Mouse (Mus musculus) lung, embryonic 15.5 days (tissue): ENCODE results near the gene Bckdha. TPM values are rescaled to one million over a fixed set of nuclear protein-coding genes. Genes with fewer than 3 reads are reported as not detected.

ENCODE experiments used
- ATAC-seq: fragments of 200-750 bp; cut with Nextera tagmentation; 2 replicates; pipeline ENCODE4 v1.8.0; 2017; ENCODE audit warnings: moderate number of reproducible peaks, borderline replicate concordance; ENCODE audit not compliant: low FRiP score, low TSS enrichment; ENCODE audit errors: extremely low read depth
- H3K27ac ChIP-seq: fragments of 300-500 bp; sonication (generic); 2 replicates; pipeline ENCODE4 v1.5.1; 2015; ENCODE audit warnings: moderate library complexity, mild to moderate bottlenecking, inconsistent platforms
- H3K27me3 ChIP-seq: fragments of 300-500 bp; sonication (generic); 2 replicates; pipeline ENCODE4 v1.6.1; 2015; ENCODE audit warnings: inconsistent platforms
- H3K36me3 ChIP-seq: fragments of 300-500 bp; sonication (generic); 2 replicates; pipeline ENCODE4 v1.6.1; 2015; ENCODE audit warnings: inconsistent platforms
- H3K4me1 ChIP-seq: fragments of 300-500 bp; sonication (generic); 2 replicates; pipeline ENCODE4 v1.6.1; 2015; ENCODE audit warnings: inconsistent platforms
- H3K4me2 ChIP-seq: fragments of 300-500 bp; sonication (generic); 2 replicates; pipeline ENCODE4 v1.6.1; 2015; ENCODE audit warnings: inconsistent platforms, mild to moderate bottlenecking, moderate library complexity
- H3K4me3 ChIP-seq: fragments of 300-500 bp; sonication (generic); 2 replicates; pipeline ENCODE4 v1.5.1; 2015; ENCODE audit warnings: mild to moderate bottlenecking, inconsistent platforms
- H3K9ac ChIP-seq: fragments of 300-500 bp; sonication (generic); 2 replicates; pipeline ENCODE4 v1.6.1; 2015; ENCODE audit warnings: inconsistent platforms
- H3K9me3 ChIP-seq: fragments of 300-500 bp; sonication (generic); 2 replicates; pipeline ENCODE4 v1.6.1; 2016; ENCODE audit warnings: inconsistent platforms
- WGBS: fragments of 180-500 bp; shearing (Covaris S2); methylation state at CpG from one replicate; pipeline ENCODE4 v1.1.7; 2015; 5-methylcytosine and 5-hydroxymethylcytosine counted together
- polyA plus RNA-seq: library from polyadenylated mRNA; unstranded; fragments of >200 nt; fragmentation: Nextera tagmentation; extraction: Ambion mirVana; gene quantifications from 2 replicates; pipeline ENCODE4 v1.2.1, GENCODE M21; 2015

Gene Bckdha
- polyA plus RNA-seq, 1 experiment from 2014 or later = 57.0 TPM

DNA sequence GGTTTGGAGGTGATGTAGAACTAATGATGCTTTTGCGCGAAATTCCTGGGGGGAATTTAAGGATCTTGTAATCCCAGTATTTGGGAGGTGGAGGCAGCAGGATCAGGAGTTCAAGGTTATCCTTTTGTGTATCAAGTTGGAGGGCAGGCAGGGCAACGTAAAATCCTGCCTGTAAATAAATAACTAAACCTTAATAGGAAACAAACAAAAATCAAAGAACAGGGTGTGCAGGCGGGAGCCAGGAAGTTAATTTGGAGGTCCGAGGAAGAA is 39.1 kb downstream of the Bckdha start:
- Histone ChIP-seq H3K36me3 (peaks cover 4% of the 10 kb centered on the region; the same call in 1 of the 2 replicates), H3K9ac (peak overlapping the region; percentile 47), H3K4me1 (peaks cover 4% of the 10 kb centered on the region), H3K4me3 (peak overlapping the region; percentile 63), H3K27ac (peak overlapping the region; percentile 55; the same call in 1 of the 2 replicates), H3K4me2 (peak overlapping the region; percentile 73), H3K27me3 (no peaks in the 10 kb centered on the region), H3K9me3 (no peaks in the 10 kb centered on the region)
- no peak for ATAC-seq
- WGBS = 18% methylated on average over 5 of the region's 5 CpGs

- peaks cover 4% of the 10 kb centered on the region for H3K4me1 ChIP-seq
- peak within 1 kb of the TSS; percentile 73 for H3K4me2 ChIP-seq
- H3K4me3 ChIP-seq = peak within 1 kb of the TSS; percentile 63
- peak; percentile 86 for ATAC-seq
- peak within 1 kb of the TSS; percentile 55; the same call in 1 of the 2 replicates for H3K27ac ChIP-seq
- H3K27me3 ChIP-seq = no peaks in the 10 kb centered on the region
- H3K36me3 ChIP-seq = peaks cover 4% of the 10 kb centered on the region; the same call in 1 of the 2 replicates
- no peaks in the 10 kb centered on the region for H3K9me3 ChIP-seq
- under 1% methylated on average over 53 of the region's 53 CpGs for WGBS
- H3K9ac ChIP-seq = peak within 1 kb of the TSS; percentile 47
Measured at GRCm38 (mm10) chr7:25618865-25619721, 39.7 kb downstream of the Bckdha start, which contains the start of gene Dmac2. Dmac2 (plus strand) TSS chr7:25619414.

- WGBS = 74% methylated on average over 10 of the region's 10 CpGs
- H3K36me3 ChIP-seq = peaks cover 4% of the 10 kb centered on the region; the same call in 1 of the 2 replicates
- peaks cover 4% of the 10 kb centered on the region for H3K4me1 ChIP-seq
- H3K27ac ChIP-seq = no peak overlapping the region
- no peak overlapping the region for H3K4me3 ChIP-seq
- no peak overlapping the region for H3K4me2 ChIP-seq
- no peaks in the 10 kb centered on the region for H3K9me3 ChIP-seq
- no peaks in the 10 kb centered on the region for H3K27me3 ChIP-seq
- no peak overlapping the region for H3K9ac ChIP-seq
- ATAC-seq = no peak
Measured at GRCm38 (mm10) chr7:25617376-25618160, 41.2 kb downstream of the Bckdha start.

DNA sequence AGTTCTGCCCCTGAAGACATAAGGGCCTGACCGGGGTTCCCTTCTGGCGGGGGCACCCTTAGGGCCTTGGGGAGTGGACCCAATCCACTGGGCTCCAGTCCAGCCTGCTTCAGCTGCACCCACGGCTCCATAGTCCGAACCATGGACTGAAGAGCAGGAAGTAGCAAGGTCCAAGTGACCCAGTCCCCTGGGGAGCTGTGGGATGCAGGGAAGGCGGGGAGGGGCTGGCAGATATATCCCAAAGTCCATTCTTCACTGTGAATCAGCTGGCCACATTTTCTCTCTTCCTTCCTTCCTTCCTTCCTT is 43.1 kb downstream of the Bckdha start, which contains the start of gene Erich4:
Erich4 (minus strand) TSS at position 187 of the 306 bp plus-strand sequence.
- Histone ChIP-seq H3K4me2 (no peak within 1 kb of the TSS), H3K4me1 (peaks cover 4% of the 10 kb centered on the region), H3K27me3 (no peaks in the 10 kb centered on the region), H3K9ac (no peak within 1 kb of the TSS), H3K36me3 (no peaks in the 10 kb centered on the region), H3K9me3 (no peaks in the 10 kb centered on the region), H3K27ac (no peak within 1 kb of the TSS), H3K4me3 (no peak within 1 kb of the TSS)
- WGBS = 75% methylated on average over 5 of the region's 5 CpGs
- ATAC-seq = no peak

- H3K9me3 ChIP-seq = no peaks in the 10 kb centered on the region
- H3K27ac ChIP-seq = no peak overlapping the region
- no peaks in the 10 kb centered on the region for H3K36me3 ChIP-seq
- no peak overlapping the region for H3K4me2 ChIP-seq
- peaks cover 4% of the 10 kb centered on the region for H3K4me1 ChIP-seq
- H3K4me3 ChIP-seq = no peak overlapping the region
- H3K9ac ChIP-seq = no peak overlapping the region
- 66% methylated on average over 21 of the region's 21 CpGs for WGBS
- no peak for ATAC-seq
- no peaks in the 10 kb centered on the region for H3K27me3 ChIP-seq
Measured at GRCm38 (mm10) chr7:25614831-25615705, 43.7 kb downstream of the Bckdha start.

GRCm38 (mm10) chr7:25614086-25614485 is 44.7 kb downstream of the Bckdha start:
- no peaks in the 10 kb centered on the region for H3K9me3 ChIP-seq
- ATAC-seq = no peak
- H3K4me1 ChIP-seq = peaks cover 4% of the 10 kb centered on the region
- no peaks in the 10 kb centered on the region for H3K27me3 ChIP-seq
- no peaks in the 10 kb centered on the region for H3K36me3 ChIP-seq
- WGBS = 84% methylated on average over 5 of the region's 5 CpGs
- no peak overlapping the region for H3K4me2 ChIP-seq
- no peak overlapping the region for H3K27ac ChIP-seq
- no peak overlapping the region for H3K9ac ChIP-seq
- H3K4me3 ChIP-seq = no peak overlapping the region

DNA sequence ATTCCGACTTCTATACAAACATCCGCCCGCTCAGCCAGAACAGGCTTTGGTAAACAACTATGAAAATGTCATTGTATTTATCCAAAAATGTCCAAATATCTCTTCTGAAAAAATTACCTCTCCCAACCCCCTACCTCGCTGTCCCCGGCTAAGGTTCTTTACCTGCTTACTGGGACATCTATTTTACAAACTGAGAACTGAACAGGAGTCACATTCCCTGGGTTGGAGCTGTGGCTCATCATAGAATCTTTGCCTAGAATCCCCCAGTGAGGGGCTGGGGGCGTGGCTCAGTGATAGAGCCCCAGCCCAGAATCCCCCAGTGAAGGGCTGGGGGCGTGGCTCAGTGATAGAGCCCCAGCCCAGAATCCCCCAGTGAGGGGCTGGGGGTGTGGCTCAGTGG is 47.3 kb downstream of the Bckdha start:
- no peaks in the 10 kb centered on the region for H3K36me3 ChIP-seq
- H3K4me3 ChIP-seq = no peak overlapping the region
- 38% methylated on average over 7 of the region's 7 CpGs for WGBS
- ATAC-seq = no peak
- H3K27ac ChIP-seq = no peak overlapping the region
- no peak overlapping the region for H3K9ac ChIP-seq
- no peaks in the 10 kb centered on the region for H3K4me1 ChIP-seq
- no peak overlapping the region for H3K4me2 ChIP-seq
- no peaks in the 10 kb centered on the region for H3K9me3 ChIP-seq
- no peaks in the 10 kb centered on the region for H3K27me3 ChIP-seq

DNA sequence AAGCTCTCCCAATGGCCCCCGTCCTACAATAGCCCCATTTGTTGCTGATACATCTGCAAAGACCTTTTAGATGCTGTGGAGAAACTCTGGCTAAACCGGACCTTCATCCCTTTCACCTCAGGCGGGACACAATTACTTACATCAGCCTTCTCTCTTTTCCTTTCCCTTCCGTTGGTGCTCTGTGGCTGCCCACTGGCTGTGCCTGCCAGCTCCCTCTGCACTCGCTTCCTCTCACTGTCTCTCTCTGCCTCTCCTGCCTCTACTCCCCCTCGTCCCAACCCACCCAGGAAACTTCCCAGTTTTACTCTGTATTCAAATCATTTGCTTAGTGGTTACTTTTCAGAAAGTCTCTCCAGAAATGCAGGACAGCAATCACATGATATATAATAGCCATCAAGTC is 48.7 kb downstream of the Bckdha start:
- H3K4me2 ChIP-seq = no peak overlapping the region
- H3K9me3 ChIP-seq = no peaks in the 10 kb centered on the region
- no peak for ATAC-seq
- no peak overlapping the region for H3K27ac ChIP-seq
- H3K4me3 ChIP-seq = no peak overlapping the region
- WGBS = 27% methylated on average over 6 of the region's 6 CpGs
- H3K27me3 ChIP-seq = no peaks in the 10 kb centered on the region
- H3K36me3 ChIP-seq = no peaks in the 10 kb centered on the region
- H3K9ac ChIP-seq = no peak overlapping the region
- no peaks in the 10 kb centered on the region for H3K4me1 ChIP-seq

DNA sequence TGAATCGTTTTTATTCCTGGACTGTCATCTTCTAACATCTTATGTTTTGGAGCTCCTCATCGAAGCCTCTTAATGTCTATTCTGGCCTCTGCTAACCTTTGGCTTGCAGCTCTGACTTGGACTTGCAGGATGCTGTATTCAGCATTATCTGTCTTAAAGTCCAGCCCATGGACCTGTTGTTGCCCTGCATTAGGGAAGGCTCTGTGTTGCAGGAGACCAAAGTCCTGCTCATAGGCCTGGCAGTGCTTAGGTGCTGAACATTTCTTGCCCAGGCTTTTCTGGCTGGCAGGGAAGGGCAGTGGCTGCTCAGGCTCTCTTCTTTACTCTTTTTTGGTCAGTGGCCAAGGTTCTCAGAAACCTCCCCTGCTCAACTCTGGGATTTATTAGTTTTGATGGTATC is 51.6 kb downstream of the Bckdha start:
- Histone ChIP-seq H3K36me3 (no peaks in the 10 kb centered on the region), H3K4me3 (no peak overlapping the region), H3K4me2 (no peak overlapping the region), H3K9ac (no peak overlapping the region), H3K4me1 (no peaks in the 10 kb centered on the region), H3K27me3 (no peaks in the 10 kb centered on the region), H3K27ac (no peak overlapping the region), H3K9me3 (no peaks in the 10 kb centered on the region)
- ATAC-seq = no peak
- WGBS = 71% methylated on average over 2 of the region's 2 CpGs

DNA sequence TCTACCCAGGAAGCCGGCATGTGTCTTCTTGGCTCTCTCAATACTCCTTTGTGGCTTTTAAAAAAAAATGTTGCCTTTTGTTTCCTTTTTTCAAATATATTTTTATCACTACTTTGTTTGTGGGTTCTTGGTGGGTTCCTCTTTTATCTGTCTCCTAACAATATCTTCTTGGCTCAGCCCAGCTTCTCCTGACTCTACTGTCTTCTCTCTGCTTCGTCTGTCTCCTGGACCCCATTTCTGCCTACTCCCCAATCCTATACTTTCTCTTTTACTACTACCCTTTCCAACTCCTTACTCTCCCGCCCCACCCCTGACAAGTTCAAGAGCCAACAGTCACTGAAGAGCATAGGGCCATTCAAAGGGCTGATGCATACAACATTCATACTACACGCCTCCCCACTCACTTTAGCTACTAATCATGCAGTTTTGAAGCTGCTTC is 52.1 kb downstream of the Bckdha start:
- no peaks in the 10 kb centered on the region for H3K36me3 ChIP-seq
- ATAC-seq = no peak
- no peaks in the 10 kb centered on the region for H3K27me3 ChIP-seq
- H3K9me3 ChIP-seq = no peaks in the 10 kb centered on the region
- no peak overlapping the region for H3K4me2 ChIP-seq
- WGBS = 69% methylated on average over 4 of the region's 4 CpGs
- H3K27ac ChIP-seq = no peak overlapping the region
- no peak overlapping the region for H3K9ac ChIP-seq
- no peaks in the 10 kb centered on the region for H3K4me1 ChIP-seq
- no peak overlapping the region for H3K4me3 ChIP-seq

- H3K9ac ChIP-seq = no peak overlapping the region
- 83% methylated on average over 16 of the region's 16 CpGs for WGBS
Measured at GRCm38 (mm10) chr7:25601346-25601745, 57.4 kb downstream of the Bckdha start.

More at GRCm38 (mm10) chr7:25601346-25601745, 57.4 kb downstream of the Bckdha start:
- no peak for ATAC-seq
- Histone ChIP-seq H3K27ac (no peak overlapping the region), H3K4me2 (no peak overlapping the region), H3K9me3 (no peaks in the 10 kb centered on the region), H3K4me3 (no peak overlapping the region), H3K27me3 (no peaks in the 10 kb centered on the region), H3K4me1 (no peaks in the 10 kb centered on the region), H3K36me3 (no peaks in the 10 kb centered on the region)
